Comparison of ENCODE assay signal across 9 mouse cellular contexts in the genomic region with DNA sequence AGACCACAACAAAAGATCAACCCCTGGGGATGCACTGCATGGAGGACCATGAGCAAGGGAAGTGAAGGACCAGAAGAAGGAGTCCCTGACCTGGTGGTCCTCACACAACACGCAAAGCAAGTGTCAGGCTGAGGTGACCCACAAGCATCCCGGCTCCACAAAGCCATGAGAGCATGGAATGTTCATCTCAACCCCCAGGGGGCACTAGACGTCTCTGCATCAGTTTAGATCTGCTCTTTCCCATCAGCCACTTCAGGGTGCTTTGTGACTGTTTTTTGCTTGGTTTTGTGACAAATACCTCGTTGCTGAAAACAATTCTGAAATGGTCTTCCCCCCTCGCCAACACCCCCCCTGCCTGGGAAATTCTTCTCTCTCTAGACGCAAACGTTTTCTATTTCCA. TPM values are rescaled to one million over a fixed set of nuclear protein-coding genes. Genes with fewer than 3 reads are reported as not detected.
DNase-seq lines count a peak whose midpoint lies in the region; ATAC-seq and TF ChIP-seq lines count a peak whose summit lies in the region.
"Had no signal": no experiment of that assay in that cellular context is flagged by ENCODE, and none has a peak within 500 bp of the region (broad histone marks: within the 10 kb centered on the region; RNA-seq: fewer than 3 reads in every experiment).

No protein-coding gene starts in this region.

- no peak overlapping the region for H3K4me2 ChIP-seq in heart, embryonic 12.5 days
- peak overlapping the region; percentile 29; the same call in 1 of the 2 replicates for H3K4me2 ChIP-seq in hindbrain, postnatal 0 days (ENCODE audit: low read depth, low read length)
- H3K4me2 ChIP-seq in midbrain, embryonic 13.5 days (replicated peaks): peak overlapping the region; percentile 35

- 0 out of 2 replicates have a peak, but pooled peaks cover 4% of the 10 kb centered on the region for H3K27me3 ChIP-seq in heart, embryonic 12.5 days (replicated peaks)
- no peaks in the 10 kb centered on the region for H3K27me3 ChIP-seq in hindbrain, postnatal 0 days (ENCODE audit: insufficient read depth, low read length)
- H3K27me3 ChIP-seq in midbrain, embryonic 13.5 days: no peaks in the 10 kb centered on the region
- H3K27me3 ChIP-seq: Patski had no signal

- peak; percentile 62 to 83 for DNase-seq in heart, adult 18-20 months
- DNase-seq in cerebellum, postnatal 14 days: peak; percentile 88 to 90
- peak; percentile 56 to 71 for DNase-seq in frontal cortex, postnatal 25 days (ENCODE audit: low spot score in 2 of 2)
- DNase-seq in hindbrain, postnatal 0 days (ENCODE audit: low spot score): peak; percentile 89
- DNase-seq in left cerebral cortex, adult 2 months (ENCODE audit: extremely low spot score in 1 of 2, low spot score in 2 of 2): peak; percentile 60 to 71
- DNase-seq in spleen, postnatal 10 days (ENCODE audit: low spot score in 2 of 2): peak; percentile 12 to 64

- no peaks in the 10 kb centered on the region for H3K4me1 ChIP-seq in heart, embryonic 12.5 days (replicated peaks)
- H3K4me1 ChIP-seq in hindbrain, postnatal 0 days (ENCODE audit: insufficient read depth, low read length): no peaks in the 10 kb centered on the region
- peaks cover 6% of the 10 kb centered on the region for H3K4me1 ChIP-seq in midbrain, embryonic 13.5 days (replicated peaks)

- WGBS in heart, embryonic 12.5 days: 15% methylated on average over 7 of the region's 7 CpGs
- 9% methylated on average over 7 of the region's 7 CpGs for WGBS in hindbrain, postnatal 0 days
- 6% methylated on average over 7 of the region's 7 CpGs for WGBS in midbrain, embryonic 13.5 days

- TF ChIP-seq CTCF in hindbrain, postnatal 0 days (IDR thresholded peaks at IDR 0.05; ENCODE audit: low read depth): peak; percentile 89
- TF ChIP-seq CTCF in left cerebral cortex, adult 2 months (IDR thresholded peaks at IDR 0.05): peak; percentile 93

- H3K4me3 ChIP-seq in heart, embryonic 12.5 days: no peak overlapping the region
- H3K4me3 ChIP-seq in hindbrain, postnatal 0 days (ENCODE audit: low read length): no peak overlapping the region
- peak overlapping the region; percentile 19; the same call in 1 of the 2 replicates for H3K4me3 ChIP-seq in left cerebral cortex, adult 2 months
- no peak overlapping the region for H3K4me3 ChIP-seq in midbrain, embryonic 13.5 days (replicated peaks)

- intact Hi-C loops in left cerebral cortex, adult 2 months (cut with DNase I): loop anchor here (1.0 to 2.0 kb wide), 2 partner anchors 73 to 114 kb away; no protein-coding TSS in a partner anchor

- H3K9ac ChIP-seq in heart, embryonic 12.5 days: no peak overlapping the region
- no peak overlapping the region for H3K9ac ChIP-seq in hindbrain, postnatal 0 days (replicated peaks; ENCODE audit: low read length)
- H3K9ac ChIP-seq in midbrain, embryonic 13.5 days (replicated peaks): peak overlapping the region; percentile 33; the same call in 1 of the 2 replicates

- no peak overlapping the region for H3K27ac ChIP-seq in heart, embryonic 12.5 days (ENCODE audit: poor library complexity, severe bottlenecking)
- peak overlapping the region; percentile 17 for H3K27ac ChIP-seq in hindbrain, postnatal 0 days
- peak overlapping the region; percentile 56 for H3K27ac ChIP-seq in left cerebral cortex, adult 2 months
- H3K27ac ChIP-seq in midbrain, embryonic 13.5 days: no peak overlapping the region

- H3K36me3 ChIP-seq in heart, embryonic 12.5 days: no peaks in the 10 kb centered on the region
- H3K36me3 ChIP-seq in hindbrain, postnatal 0 days (ENCODE audit: insufficient read depth, low read length): no peaks in the 10 kb centered on the region
- H3K36me3 ChIP-seq in midbrain, embryonic 13.5 days: no peaks in the 10 kb centered on the region

- no peak for ATAC-seq in heart, embryonic 12.5 days (ENCODE audit: insufficient number of reproducible peaks, low FRiP score)
- ATAC-seq in hindbrain, postnatal 0 days: peak; percentile 83
- peak; percentile 65; the same call in 1 of the 2 replicates for ATAC-seq in midbrain, embryonic 13.5 days
- ATAC-seq: Patski had no signal

- no peaks in the 10 kb centered on the region for H3K9me3 ChIP-seq in heart, embryonic 12.5 days (replicated peaks)
- no peaks in the 10 kb centered on the region for H3K9me3 ChIP-seq in hindbrain, postnatal 0 days (ENCODE audit: low read length)
- no peaks in the 10 kb centered on the region for H3K9me3 ChIP-seq in midbrain, embryonic 13.5 days

RNA-seq across cellular contexts. Expression of gene Pde9a, which starts 8.0 kb away (rescaled TPM):
- total RNA-seq in heart, adult 18-20 months (2021): 1 to 10 TPM; 3.4 to 3.8 TPM
- polyA plus RNA-seq in heart, embryonic 12.5 days (2016; fragmentation: Nextera tagmentation; extraction: Ambion mirVana): 5.5 and 5.6 TPM in 2 replicates
- 34.4 and 39.8 TPM in 2 replicates for total RNA-seq in hindbrain, postnatal 0 days (2014; rRNA removed)
- 35.2 and 36.3 TPM in 2 replicates for polyA plus RNA-seq in hindbrain, postnatal 0 days (2015; fragmentation: Nextera tagmentation; extraction: Ambion mirVana)
- total RNA-seq in left cerebral cortex, adult 2 months (2021): 10 to 100 TPM; 23.7 to 25.0 TPM
- 42.0 and 46.2 TPM in 2 replicates for polyA plus RNA-seq in midbrain, embryonic 13.5 days (2015; fragmentation: Nextera tagmentation; extraction: Ambion mirVana)
- polyA plus RNA-seq: Patski had no signal

Comparison
In these comparisons a context has a peak if more than half of its experiments do, and no peak if none do; other contexts are left out.
1. DNase-seq: peak in every context shown above with its lines; median percentile 89 in cerebellum, postnatal 14 days; 89 in hindbrain, postnatal 0 days; 72 in heart, adult 18-20 months; 66 in left cerebral cortex, adult 2 months; 64 in frontal cortex, postnatal 25 days; 38 in spleen, postnatal 10 days.
2. H3K27ac ChIP-seq: peak in hindbrain, postnatal 0 days (single experiment) and left cerebral cortex, adult 2 months (single experiment); none in heart, embryonic 12.5 days (single experiment) and midbrain, embryonic 13.5 days (single experiment).